Mouse (Mus musculus) midbrain, embryonic 11.5 days (tissue): ENCODE results near the gene Hba-a1. TPM values are rescaled to one million over a fixed set of nuclear protein-coding genes. Genes with fewer than 3 reads are reported as not detected.
A peak's percentile ranks its signal among the peaks of the same experiment; 100 is the strongest.

ENCODE experiments used
- ATAC-seq: fragments of 200-750 bp; cut with Nextera tagmentation; 2 replicates; pipeline ENCODE4 v1.8.0; 2017; ENCODE audit warnings: moderate TSS enrichment, moderate library complexity; ENCODE audit not compliant: low FRiP score
- DNase-seq: peaks from one replicate; pipeline ENCODE4 v3.0.0; 2015; ENCODE audit warnings: low spot score; ENCODE audit errors: missing footprints
- H3K27ac ChIP-seq: fragments of 300-500 bp; sonication (generic); 2 replicates; pipeline ENCODE4 v1.5.1; 2014; ENCODE audit warnings: low read depth, low read length
- H3K27me3 ChIP-seq: fragments of 300-500 bp; sonication (generic); 2 replicates; pipeline ENCODE4 v1.6.1; 2014; ENCODE audit warnings: mild to moderate bottlenecking, low read length, moderate library complexity, mixed read lengths; ENCODE audit not compliant: control insufficient read depth, insufficient read depth
- H3K36me3 ChIP-seq: fragments of 300-500 bp; sonication (generic); 2 replicates; pipeline ENCODE4 v1.6.1; 2014; ENCODE audit warnings: mild to moderate bottlenecking, low read length, moderate library complexity, mixed read lengths; ENCODE audit not compliant: control insufficient read depth, insufficient read depth
- H3K4me1 ChIP-seq: fragments of 300-500 bp; sonication (generic); 2 replicates; pipeline ENCODE4 v1.6.1; 2014; ENCODE audit warnings: low read length; ENCODE audit not compliant: control insufficient read depth, insufficient read depth
- H3K4me2 ChIP-seq: fragments of 300-500 bp; sonication (generic); 2 replicates; pipeline ENCODE4 v1.6.1; 2014; ENCODE audit warnings: mild to moderate bottlenecking, moderate library complexity
- H3K4me3 ChIP-seq: fragments of 300-500 bp; sonication (generic); 2 replicates; pipeline ENCODE4 v1.5.1; 2014; ENCODE audit warnings: low read depth, low read length
- H3K9ac ChIP-seq: fragments of 300-500 bp; sonication (generic); 2 replicates; pipeline ENCODE4 v1.6.1; 2014; ENCODE audit warnings: low read length
- H3K9me3 ChIP-seq: fragments of 300-500 bp; sonication (generic); 2 replicates; pipeline ENCODE4 v1.6.1; 2016; ENCODE audit warnings: low read length; ENCODE audit not compliant: control insufficient read depth
- WGBS: fragments of 180-500 bp; shearing (Covaris S2); extraction: QIAGEN DNeasy Blood & Tissue Kit; methylation state at CpG from one replicate; pipeline ENCODE4 v1.1.7; 2014; 5-methylcytosine and 5-hydroxymethylcytosine counted together
- polyA plus RNA-seq: library from polyadenylated mRNA; unstranded; fragments of >200 nt; fragmentation: Nextera tagmentation; extraction: Ambion mirVana; gene quantifications from 2 replicates; pipeline ENCODE4 v1.2.1, GENCODE M21; 2014

The Hba-a1 gene
- polyA plus RNA-seq, 1 experiment from 2014 or later, result 2,946 TPM

- H3K4me1 ChIP-seq, result no peaks in the 10 kb centered on the region
- 84% methylated on average over 3 of the region's 3 CpGs for WGBS
- DNase-seq, result no peak
- H3K4me3 ChIP-seq, result no peak overlapping the region
- H3K9ac ChIP-seq, result no peak overlapping the region
- no peaks in the 10 kb centered on the region for H3K9me3 ChIP-seq
- H3K36me3 ChIP-seq, result no peaks in the 10 kb centered on the region
- no peaks in the 10 kb centered on the region for H3K27me3 ChIP-seq
- H3K27ac ChIP-seq, result no peak overlapping the region
- no peak for ATAC-seq
- H3K4me2 ChIP-seq, result no peak overlapping the region
Observed at GRCm38 (mm10) chr11:32316009-32316408, 32.7 kb downstream of the Hba-a1 start.

GRCm38 (mm10) chr11:32320507-32321195 is 37.3 kb downstream of the Hba-a1 start:
- Histone ChIP-seq H3K4me2 (no peak overlapping the region), H3K4me1 (no peaks in the 10 kb centered on the region), H3K9me3 (no peaks in the 10 kb centered on the region), H3K27ac (no peak overlapping the region), H3K36me3 (no peaks in the 10 kb centered on the region), H3K9ac (no peak overlapping the region), H3K27me3 (no peaks in the 10 kb centered on the region), H3K4me3 (no peak overlapping the region)
- 68% methylated on average over 11 of the region's 11 CpGs for WGBS
- no peak for ATAC-seq
- DNase-seq, result no peak

GRCm38 (mm10) chr11:32321196-32321565 is 37.9 kb downstream of the Hba-a1 start:
- DNase-seq (peak; percentile 96), ATAC-seq (no peak)
- Histone ChIP-seq H3K9ac (no peak overlapping the region), H3K4me3 (no peak overlapping the region), H3K9me3 (no peaks in the 10 kb centered on the region), H3K27ac (no peak overlapping the region), H3K4me2 (no peak overlapping the region), H3K36me3 (no peaks in the 10 kb centered on the region), H3K27me3 (no peaks in the 10 kb centered on the region), H3K4me1 (no peaks in the 10 kb centered on the region)
- 35% methylated on average over 8 of the region's 8 CpGs for WGBS

GRCm38 (mm10) chr11:32324609-32325008 is 41.3 kb downstream of the Hba-a1 start:
- Histone ChIP-seq H3K4me3 (no peak overlapping the region), H3K4me2 (peak overlapping the region; percentile 15; the same call in 1 of the 2 replicates), H3K9me3 (no peaks in the 10 kb centered on the region), H3K9ac (no peak overlapping the region), H3K27ac (no peak overlapping the region), H3K4me1 (no peaks in the 10 kb centered on the region), H3K27me3 (no peaks in the 10 kb centered on the region), H3K36me3 (no peaks in the 10 kb centered on the region)
- 12% methylated on average over 15 of the region's 15 CpGs for WGBS
- ATAC-seq (peak; percentile 91), DNase-seq (peak; percentile 100)

GRCm38 (mm10) chr11:32331075-32331474 is 47.8 kb downstream of the Hba-a1 start:
- 64% methylated on average over 6 of the region's 6 CpGs for WGBS
- no peak for ATAC-seq
- DNase-seq, result peak; percentile 8
- no peak overlapping the region for H3K27ac ChIP-seq
- no peak overlapping the region for H3K4me2 ChIP-seq
- no peaks in the 10 kb centered on the region for H3K9me3 ChIP-seq
- H3K4me1 ChIP-seq, result no peaks in the 10 kb centered on the region
- H3K4me3 ChIP-seq, result no peak overlapping the region
- no peaks in the 10 kb centered on the region for H3K36me3 ChIP-seq
- H3K9ac ChIP-seq, result no peak overlapping the region
- no peaks in the 10 kb centered on the region for H3K27me3 ChIP-seq

GRCm38 (mm10) chr11:32331861-32332260 is 48.5 kb downstream of the Hba-a1 start:
- 72% methylated on average over 5 of the region's 5 CpGs for WGBS
- H3K4me3 ChIP-seq, result no peak overlapping the region
- H3K27me3 ChIP-seq, result no peaks in the 10 kb centered on the region
- H3K36me3 ChIP-seq, result no peaks in the 10 kb centered on the region
- ATAC-seq, result no peak
- no peak overlapping the region for H3K27ac ChIP-seq
- no peaks in the 10 kb centered on the region for H3K4me1 ChIP-seq
- no peak for DNase-seq
- no peaks in the 10 kb centered on the region for H3K9me3 ChIP-seq
- no peak overlapping the region for H3K9ac ChIP-seq
- H3K4me2 ChIP-seq, result no peak overlapping the region

- no peak overlapping the region for H3K4me2 ChIP-seq
- no peaks in the 10 kb centered on the region for H3K27me3 ChIP-seq
- WGBS, result 90% methylated on average over 2 of the region's 2 CpGs
- H3K27ac ChIP-seq, result no peak overlapping the region
- H3K9me3 ChIP-seq, result no peaks in the 10 kb centered on the region
- no peaks in the 10 kb centered on the region for H3K4me1 ChIP-seq
- DNase-seq, result no peak
- no peak overlapping the region for H3K4me3 ChIP-seq
- no peaks in the 10 kb centered on the region for H3K36me3 ChIP-seq
- no peak overlapping the region for H3K9ac ChIP-seq
- ATAC-seq, result no peak
Observed at GRCm38 (mm10) chr11:32333235-32333634, 49.9 kb downstream of the Hba-a1 start.

Other genes starting within 250 kb of the Hba-a1 start
- gene Il9r, start 83.2 kb upstream of the Hba-a1 start, polyA plus RNA-seq, result not detected in 2 replicates
- gene Snrnp25, start 78.1 kb upstream of the Hba-a1 start, polyA plus RNA-seq, result 77.0 and 87.0 TPM in 2 replicates
- 13.2 and 14.1 TPM in 2 replicates for gene Rhbdf1, start 61.2 kb upstream of the Hba-a1 start, polyA plus RNA-seq
- 24.8 and 27.2 TPM in 2 replicates for gene Mpg, start 57.0 kb upstream of the Hba-a1 start, polyA plus RNA-seq
- gene Nprl3, start 15.8 kb upstream of the Hba-a1 start, polyA plus RNA-seq, result 28.3 and 34.0 TPM in 2 replicates
- 3,185 and 3,229 TPM in 2 replicates for gene Hba-x, start 7.1 kb upstream of the Hba-a1 start, polyA plus RNA-seq
- 6.9 and 7.2 TPM in 2 replicates for gene Hbq1b, start 3.5 kb downstream of the Hba-a1 start, polyA plus RNA-seq
- 5,591 and 5,690 TPM in 2 replicates for gene Hba-a2, start 13.0 kb downstream of the Hba-a1 start, polyA plus RNA-seq
- gene Hbq1a, start 16.6 kb downstream of the Hba-a1 start, polyA plus RNA-seq, result 0.30 and 0.77 TPM in 2 replicates
- gene Sh3pxd2b, start 64.3 kb downstream of the Hba-a1 start, polyA plus RNA-seq, result 21.4 and 23.2 TPM in 2 replicates
- 67.7 and 71.6 TPM in 2 replicates for gene Ubtd2, start 171.9 kb downstream of the Hba-a1 start, polyA plus RNA-seq
- 0.23 TPM in 1 of 2 replicates, not detected in the other for gene Efcab9, start 248.6 kb downstream of the Hba-a1 start, polyA plus RNA-seq
- gene Stk10, start 249.8 kb downstream of the Hba-a1 start, polyA plus RNA-seq, result 0.58 and 0.67 TPM in 2 replicates